Mouse (Mus musculus): ENCODE measurements around the gene Nxn. TPM values are rescaled to one million over a fixed set of nuclear protein-coding genes. Genes with fewer than 3 reads are reported as not detected.

Nxn gene
- polyA plus RNA-seq, 1 experiment: 7.4 TPM

- Histone ChIP-seq H3K27ac (ENCODE audit: insufficient read depth, low read depth, low read length) (peak overlapping the region; percentile 40; the same call in 1 of the 2 replicates), H3K4me1 (ENCODE audit: control insufficient read depth, insufficient read depth, insufficient read length, low read length) (peaks cover 7% of the 10 kb centered on the region), H3K27me3 (ENCODE audit: control insufficient read depth, insufficient read depth, low read length) (no peaks in the 10 kb centered on the region), H3K36me3 (ENCODE audit: control insufficient read depth, insufficient read depth, low read length) (no peaks in the 10 kb centered on the region), H3K4me3 (ENCODE audit: low read depth, low read length) (no peak overlapping the region)
- no peak for TF ChIP-seq CTCF (IDR thresholded peaks at IDR 0.05; ENCODE audit: extremely low read depth, insufficient read length, insufficient replicate concordance, low read depth, low read length)
- no peak for TF ChIP-seq POLR2A (IDR thresholded peaks at IDR 0.05; ENCODE audit: low read depth, low read length)
- 2% methylated on average over 11 of the region's 11 CpGs for WGBS
Measured at GRCm38 (mm10) chr11:76399587-76400330, 819 bp upstream of the Nxn start.

DNA sequence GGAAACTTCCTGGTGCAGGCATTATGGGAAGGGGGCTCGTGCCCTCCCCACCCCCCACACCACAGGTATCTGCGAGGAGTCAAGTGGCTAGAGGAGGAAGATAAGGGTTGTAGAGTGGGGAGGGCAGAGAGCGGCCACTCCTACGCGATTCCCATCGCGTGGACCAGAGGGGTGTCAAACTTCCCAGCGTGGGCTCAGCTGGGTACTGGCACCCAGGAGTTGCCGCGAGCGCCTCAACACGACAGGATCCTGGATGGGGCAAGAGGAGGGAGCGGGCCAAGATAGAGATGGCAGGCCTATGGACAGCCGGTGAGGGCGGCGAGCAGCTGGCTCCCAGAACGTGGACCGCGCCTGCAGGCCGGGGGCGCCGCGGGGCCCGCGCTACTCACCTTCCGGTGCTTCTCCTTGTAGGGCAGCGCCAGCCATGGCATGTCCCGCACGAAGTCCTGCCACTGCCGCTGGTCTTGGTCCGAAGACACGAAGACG is 585 bp downstream of the Nxn start:
- no peaks in the 10 kb centered on the region for H3K36me3 ChIP-seq (ENCODE audit: control insufficient read depth, insufficient read depth, low read length)
- peaks cover 7% of the 10 kb centered on the region for H3K4me1 ChIP-seq (ENCODE audit: control insufficient read depth, insufficient read depth, insufficient read length, low read length)
- under 1% methylated on average over 33 of the region's 33 CpGs for WGBS
- peak overlapping the region; percentile 70 for H3K4me3 ChIP-seq (ENCODE audit: low read depth, low read length)
- TF ChIP-seq CTCF (IDR thresholded peaks at IDR 0.05; ENCODE audit: extremely low read depth, insufficient read length, insufficient replicate concordance, low read depth, low read length) (no peak), POLR2A (IDR thresholded peaks at IDR 0.05; ENCODE audit: low read depth, low read length) (no peak)
- H3K27ac ChIP-seq (ENCODE audit: insufficient read depth, low read depth, low read length): 0 out of 2 replicates have a peak overlapping the region, but pooled peaks have one; percentile 3
- no peaks in the 10 kb centered on the region for H3K27me3 ChIP-seq (ENCODE audit: control insufficient read depth, insufficient read depth, low read length)

DNA sequence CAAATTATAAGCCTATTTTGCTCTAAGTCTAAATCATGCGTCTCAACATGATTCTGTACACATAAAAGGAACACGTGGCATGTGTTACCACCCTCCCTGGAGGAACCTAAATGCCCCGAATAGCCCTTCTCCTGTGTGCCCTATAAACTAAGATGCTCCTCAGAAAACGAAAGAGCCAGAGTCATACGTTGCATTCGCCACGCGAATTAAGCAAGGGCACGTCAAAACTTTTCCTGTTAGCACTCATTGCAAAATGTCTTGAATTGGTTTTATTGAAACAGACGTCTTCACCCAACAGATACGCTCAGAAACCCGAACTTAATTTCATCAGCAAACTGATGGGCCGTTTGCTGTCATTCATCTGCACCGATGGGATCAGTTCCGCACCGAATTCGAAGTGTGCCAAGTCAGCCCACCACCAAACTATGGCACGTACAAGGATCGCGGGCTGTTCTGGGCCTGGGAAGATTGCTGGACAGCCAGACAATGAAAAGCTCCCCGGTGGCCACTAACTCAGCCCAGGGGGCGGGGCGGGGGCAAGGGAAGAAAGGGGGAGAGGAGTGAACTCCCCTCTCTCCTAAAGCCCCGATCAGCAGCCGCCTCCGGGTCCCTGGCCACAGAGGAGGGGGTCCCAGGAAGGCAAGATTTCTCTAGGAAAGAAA is 1.2 kb downstream of the Nxn start:
- WGBS: 3% methylated on average over 26 of the region's 26 CpGs
- TF ChIP-seq POLR2A (IDR thresholded peaks at IDR 0.05; ENCODE audit: low read depth, low read length) (no peak), CTCF (IDR thresholded peaks at IDR 0.05; ENCODE audit: extremely low read depth, insufficient read length, insufficient replicate concordance, low read depth, low read length) (no peak)
- H3K4me3 ChIP-seq (ENCODE audit: low read depth, low read length): peak overlapping the region; percentile 70
- peaks cover 7% of the 10 kb centered on the region for H3K4me1 ChIP-seq (ENCODE audit: control insufficient read depth, insufficient read depth, insufficient read length, low read length)
- H3K27ac ChIP-seq (ENCODE audit: insufficient read depth, low read depth, low read length): 0 out of 2 replicates have a peak overlapping the region, but pooled peaks have one; percentile 3
- no peaks in the 10 kb centered on the region for H3K27me3 ChIP-seq (ENCODE audit: control insufficient read depth, insufficient read depth, low read length)
- H3K36me3 ChIP-seq (ENCODE audit: control insufficient read depth, insufficient read depth, low read length): no peaks in the 10 kb centered on the region

DNA sequence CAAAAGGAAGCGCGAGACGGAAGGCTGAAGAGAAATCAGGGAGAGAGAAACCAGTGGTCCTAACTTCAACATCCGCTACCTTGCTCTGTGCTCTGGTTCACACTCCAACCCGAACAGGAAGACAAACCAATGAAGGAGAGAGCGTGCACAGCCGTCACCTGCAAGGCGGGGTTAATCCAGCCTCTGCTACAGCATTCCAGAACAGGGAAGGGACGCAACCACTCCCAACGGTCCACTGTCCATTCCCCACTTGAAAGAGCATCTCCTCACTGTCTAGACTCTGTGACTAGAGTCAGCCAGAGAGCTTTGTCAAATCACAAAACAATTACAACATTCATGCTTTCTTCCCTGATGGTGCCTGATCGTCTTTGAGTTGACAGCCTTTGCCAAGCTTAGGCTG is 5.9 kb downstream of the Nxn start:
- H3K4me1 ChIP-seq (ENCODE audit: control insufficient read depth, insufficient read depth, insufficient read length, low read length): no peaks in the 10 kb centered on the region; the same call in 1 of the 2 replicates
- no peaks in the 10 kb centered on the region for H3K27me3 ChIP-seq (ENCODE audit: control insufficient read depth, insufficient read depth, low read length)
- TF ChIP-seq POLR2A (IDR thresholded peaks at IDR 0.05; ENCODE audit: low read depth, low read length): no peak
- TF ChIP-seq CTCF (IDR thresholded peaks at IDR 0.05; ENCODE audit: extremely low read depth, insufficient read length, insufficient replicate concordance, low read depth, low read length): no peak
- H3K36me3 ChIP-seq (ENCODE audit: control insufficient read depth, insufficient read depth, low read length): no peaks in the 10 kb centered on the region
- H3K27ac ChIP-seq (ENCODE audit: insufficient read depth, low read depth, low read length): no peak overlapping the region
- WGBS: 53% methylated on average over 11 of the region's 11 CpGs
- no peak overlapping the region for H3K4me3 ChIP-seq (ENCODE audit: low read depth, low read length)

DNA sequence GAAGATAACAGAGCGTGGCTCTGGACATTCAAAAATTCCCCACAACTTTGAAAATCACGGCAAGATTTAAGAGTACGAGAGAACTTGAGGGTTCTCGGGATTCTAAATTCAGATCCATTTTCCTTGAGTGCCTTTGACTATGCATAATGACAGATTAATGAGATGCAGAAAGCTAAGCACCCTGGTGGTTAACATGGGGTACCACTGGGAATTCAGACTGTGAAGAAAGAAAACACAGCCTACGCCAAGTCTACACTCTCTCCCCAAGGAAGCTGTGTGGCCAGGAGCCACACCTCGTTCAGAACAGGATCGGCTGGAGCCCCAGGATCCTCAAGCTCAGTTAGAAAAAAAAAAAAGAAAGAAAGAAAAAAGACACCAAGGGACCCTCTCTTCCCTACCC is 6.4 kb downstream of the Nxn start:
- Histone ChIP-seq H3K4me3 (ENCODE audit: low read depth, low read length) (no peak overlapping the region), H3K36me3 (ENCODE audit: control insufficient read depth, insufficient read depth, low read length) (no peaks in the 10 kb centered on the region), H3K27ac (ENCODE audit: insufficient read depth, low read depth, low read length) (no peak overlapping the region), H3K4me1 (ENCODE audit: control insufficient read depth, insufficient read depth, insufficient read length, low read length) (no peaks in the 10 kb centered on the region; the same call in 1 of the 2 replicates), H3K27me3 (ENCODE audit: control insufficient read depth, insufficient read depth, low read length) (no peaks in the 10 kb centered on the region)
- WGBS: 74% methylated on average over 7 of the region's 7 CpGs
- TF ChIP-seq POLR2A (IDR thresholded peaks at IDR 0.05; ENCODE audit: low read depth, low read length): no peak

- Histone ChIP-seq H3K27me3 (ENCODE audit: control insufficient read depth, insufficient read depth, low read length) (no peaks in the 10 kb centered on the region), H3K36me3 (ENCODE audit: control insufficient read depth, insufficient read depth, low read length) (no peaks in the 10 kb centered on the region), H3K4me3 (ENCODE audit: low read depth, low read length) (no peak overlapping the region), H3K4me1 (ENCODE audit: control insufficient read depth, insufficient read depth, insufficient read length, low read length) (no peaks in the 10 kb centered on the region), H3K27ac (ENCODE audit: insufficient read depth, low read depth, low read length) (no peak overlapping the region)
- 40% methylated on average over 7 of the region's 7 CpGs for WGBS
- no peak for TF ChIP-seq CTCF (IDR thresholded peaks at IDR 0.05; ENCODE audit: extremely low read depth, insufficient read length, insufficient replicate concordance, low read depth, low read length)
Measured at GRCm38 (mm10) chr11:76388711-76389110, 10.2 kb downstream of the Nxn start.

DNA sequence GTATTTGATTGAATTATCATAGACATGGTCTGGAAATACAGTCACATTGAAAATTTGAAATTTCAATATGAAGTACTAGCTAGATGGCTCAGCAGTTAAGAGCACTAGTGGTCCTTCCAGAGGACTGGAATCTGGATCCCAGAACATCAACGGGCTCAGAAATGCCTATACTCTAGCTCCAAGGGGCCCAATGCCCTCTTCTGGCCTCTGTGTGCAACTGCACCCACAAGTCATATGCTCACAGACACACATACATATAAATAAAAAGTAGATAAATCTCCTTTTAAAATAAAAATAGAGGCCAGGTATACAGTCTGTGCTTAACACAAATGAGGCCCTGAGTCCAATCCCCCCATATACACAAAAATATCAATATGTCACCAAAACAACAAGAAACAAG is 11.8 kb downstream of the Nxn start:
- Histone ChIP-seq H3K4me3 (ENCODE audit: low read depth, low read length) (no peak overlapping the region), H3K27ac (ENCODE audit: insufficient read depth, low read depth, low read length) (no peak overlapping the region), H3K4me1 (ENCODE audit: control insufficient read depth, insufficient read depth, insufficient read length, low read length) (no peaks in the 10 kb centered on the region), H3K36me3 (ENCODE audit: control insufficient read depth, insufficient read depth, low read length) (no peaks in the 10 kb centered on the region), H3K27me3 (ENCODE audit: control insufficient read depth, insufficient read depth, low read length) (no peaks in the 10 kb centered on the region)
- WGBS: 89% methylated on average over 1 of the region's 1 CpGs
- TF ChIP-seq POLR2A (IDR thresholded peaks at IDR 0.05; ENCODE audit: low read depth, low read length): no peak
- TF ChIP-seq CTCF (IDR thresholded peaks at IDR 0.05; ENCODE audit: extremely low read depth, insufficient read length, insufficient replicate concordance, low read depth, low read length): no peak
